Mouse (Mus musculus) gastrocnemius, adult 18-20 months (tissue): ENCODE results near the gene Ulk2. TPM values are rescaled to one million over a fixed set of nuclear protein-coding genes. Genes with fewer than 3 reads are reported as not detected.

Source experiments
- DNase-seq: peaks from one replicate; pipeline ENCODE4 v3.0.0; 2021; ENCODE audit warnings: low spot score
- total RNA-seq, 2 experiments: library from RNA; stranded (reverse); gene quantifications; 2 replicates each; pipeline ENCODE4 v1.2.3; 2021

Ulk2 gene
- total RNA-seq, 2 experiments from 2014 or later: 75.4 to 75.8 TPM

GRCm38 (mm10) chr11:61761584-61762407 lies 93.1 kb downstream of the Ulk2 start, which contains the start of gene Prpsap2:
Prpsap2 (minus strand) TSS chr11:61762088.
- DNase-seq: peak; percentile 100

- DNase-seq: no peak
These were observed 94.4 kb downstream of the Ulk2 start for GRCm38 (mm10) chr11:61760518-61760917.

GRCm38 (mm10) chr11:61757151-61757550 lies 97.7 kb downstream of the Ulk2 start:
- no peak for DNase-seq

- DNase-seq: no peak
These were observed 103.3 kb downstream of the Ulk2 start for GRCm38 (mm10) chr11:61751612-61752011.

- no peak for DNase-seq
These were observed 107.7 kb downstream of the Ulk2 start for GRCm38 (mm10) chr11:61747161-61747560.

- no peak for DNase-seq
These were observed 109.1 kb downstream of the Ulk2 start for GRCm38 (mm10) chr11:61745781-61746180.

GRCm38 (mm10) chr11:61744460-61744859 lies 110.4 kb downstream of the Ulk2 start:
- DNase-seq: no peak

GRCm38 (mm10) chr11:61743768-61744167 lies 111.1 kb downstream of the Ulk2 start:
- no peak for DNase-seq

GRCm38 (mm10) chr11:61740500-61740899 lies 114.4 kb downstream of the Ulk2 start:
- no peak for DNase-seq

GRCm38 (mm10) chr11:61737290-61737689 lies 117.6 kb downstream of the Ulk2 start:
- DNase-seq: no peak

- DNase-seq: no peak
These were observed 122.2 kb downstream of the Ulk2 start for GRCm38 (mm10) chr11:61732672-61733071.

GRCm38 (mm10) chr11:61728037-61728436 lies 126.8 kb downstream of the Ulk2 start:
- DNase-seq: no peak

Other genes with a start within 250 kb of the Ulk2 start
- gene Grap, start 201.8 kb downstream of the Ulk2 start, total RNA-seq: 1 to 10 TPM; 2.0 to 2.7 TPM
- gene Fam83g, start 171.0 kb downstream of the Ulk2 start, total RNA-seq: 1 to 10 TPM in 1 of 2 experiments, under 1 TPM in 1; 0.57 to 1.1 TPM
- gene Slc5a10, start 134.2 kb downstream of the Ulk2 start, total RNA-seq: not detected
- gene Prpsap2, start 93.0 kb downstream of the Ulk2 start, total RNA-seq: 1 to 10 TPM; 4.6 to 5.0 TPM
- gene Akap10, start 75.2 kb upstream of the Ulk2 start, total RNA-seq: 1 to 10 TPM; 7.6 to 9.0 TPM
- 1 to 10 TPM in 1 of 2 experiments, under 1 TPM in 1; 0.98 to 2.3 TPM for gene Specc1, start 101.7 kb upstream of the Ulk2 start, total RNA-seq